Mouse (Mus musculus): Measurements from ENCODE around the gene Cd8a.
"Not testable (repeated sequence)": the region's sequence is repeated elsewhere in the genome, so short reads cannot be mapped to it uniquely, and the experiment has no call there.

Gene Cd8a

GRCm38 (mm10) chr6:71373249-71373775 is at the start of gene Cd8a:
Cd8a (plus strand) TSS chr6:71373427.
- DNase-seq (ENCODE audit: low read depth in 1 of 2, low spot score in 2 of 2), result no peak

GRCm38 (mm10) chr6:71324816-71325215 is 48.4 kb upstream of the Cd8a start:
- DNase-seq (ENCODE audit: low read depth in 1 of 2, low spot score in 2 of 2), result no peak

GRCm38 (mm10) chr6:71329881-71330280 is 43.3 kb upstream of the Cd8a start:
- DNase-seq (ENCODE audit: low read depth in 1 of 2, low spot score in 2 of 2), result no peak

GRCm38 (mm10) chr6:71330486-71330885 is 42.7 kb upstream of the Cd8a start:
- DNase-seq (ENCODE audit: low read depth in 1 of 2, low spot score in 2 of 2), result no peak

- DNase-seq (ENCODE audit: low read depth in 1 of 2, low spot score in 2 of 2), result not testable (repeated sequence)
These were observed 41.7 kb upstream of the Cd8a start for GRCm38 (mm10) chr6:71331491-71331890.

GRCm38 (mm10) chr6:71332236-71332965 is 40.8 kb upstream of the Cd8a start:
- no peak for DNase-seq (ENCODE audit: low read depth in 1 of 2, low spot score in 2 of 2)

- no peak for DNase-seq (ENCODE audit: low read depth in 1 of 2, low spot score in 2 of 2)
These were observed 40.2 kb upstream of the Cd8a start for GRCm38 (mm10) chr6:71333031-71333430.

GRCm38 (mm10) chr6:71333578-71334273 is 39.5 kb upstream of the Cd8a start:
- DNase-seq (ENCODE audit: low read depth in 1 of 2, low spot score in 2 of 2), result no peak

- no peak for DNase-seq (ENCODE audit: low read depth in 1 of 2, low spot score in 2 of 2)
These were observed 35.6 kb upstream of the Cd8a start for GRCm38 (mm10) chr6:71337666-71338065.

GRCm38 (mm10) chr6:71338941-71339340 is 34.3 kb upstream of the Cd8a start:
- DNase-seq (ENCODE audit: low read depth in 1 of 2, low spot score in 2 of 2), result no peak

- no peak for DNase-seq (ENCODE audit: low read depth in 1 of 2, low spot score in 2 of 2)
These were observed 33.9 kb upstream of the Cd8a start for GRCm38 (mm10) chr6:71339351-71339750.

GRCm38 (mm10) chr6:71341179-71341578 is 32.0 kb upstream of the Cd8a start:
- DNase-seq (ENCODE audit: low read depth in 1 of 2, low spot score in 2 of 2), result no peak

- no peak for DNase-seq (ENCODE audit: low read depth in 1 of 2, low spot score in 2 of 2)
These were observed 25.2 kb upstream of the Cd8a start for GRCm38 (mm10) chr6:71348006-71348405.

- no peak for DNase-seq (ENCODE audit: low read depth in 1 of 2, low spot score in 2 of 2)
These were observed 22.0 kb upstream of the Cd8a start for GRCm38 (mm10) chr6:71351201-71351600.

GRCm38 (mm10) chr6:71352201-71352600 is 21.0 kb upstream of the Cd8a start:
- DNase-seq (ENCODE audit: low read depth in 1 of 2, low spot score in 2 of 2), result no peak

GRCm38 (mm10) chr6:71352866-71353427 is 20.3 kb upstream of the Cd8a start:
- no peak for DNase-seq (ENCODE audit: low read depth in 1 of 2, low spot score in 2 of 2)

GRCm38 (mm10) chr6:71353722-71354121 is 19.5 kb upstream of the Cd8a start:
- no peak for DNase-seq (ENCODE audit: low read depth in 1 of 2, low spot score in 2 of 2)

- no peak for DNase-seq (ENCODE audit: low read depth in 1 of 2, low spot score in 2 of 2)
These were observed 15.7 kb upstream of the Cd8a start for GRCm38 (mm10) chr6:71357493-71357892.

- no peak for DNase-seq (ENCODE audit: low read depth in 1 of 2, low spot score in 2 of 2)
These were observed 13.0 kb upstream of the Cd8a start for GRCm38 (mm10) chr6:71360221-71360620.

GRCm38 (mm10) chr6:71360751-71361150 is 12.5 kb upstream of the Cd8a start:
- DNase-seq (ENCODE audit: low read depth in 1 of 2, low spot score in 2 of 2), result no peak

- DNase-seq (ENCODE audit: low read depth in 1 of 2, low spot score in 2 of 2), result no peak
These were observed 12.0 kb upstream of the Cd8a start for GRCm38 (mm10) chr6:71361156-71361670.

- DNase-seq (ENCODE audit: low read depth in 1 of 2, low spot score in 2 of 2), result no peak
These were observed 9.2 kb upstream of the Cd8a start for GRCm38 (mm10) chr6:71363995-71364394.

Measured in monocyte, adult 2 months (primary cell).